Mouse (Mus musculus): Measurements from ENCODE around the gene Galnt16.

Gene Galnt16

GRCm38 (mm10) chr12:80517977-80518376 lies at the start of gene Galnt16:
TSS of gene Galnt16 (plus strand) at chr12:80518277.
- DNase-seq (ENCODE audit: low spot score in 2 of 2) = no peak

GRCm38 (mm10) chr12:80470206-80470605 lies 47.9 kb upstream of the Galnt16 start:
- DNase-seq (ENCODE audit: low spot score in 2 of 2) = peak in 1 of 2 experiments; percentile 9

DNA sequence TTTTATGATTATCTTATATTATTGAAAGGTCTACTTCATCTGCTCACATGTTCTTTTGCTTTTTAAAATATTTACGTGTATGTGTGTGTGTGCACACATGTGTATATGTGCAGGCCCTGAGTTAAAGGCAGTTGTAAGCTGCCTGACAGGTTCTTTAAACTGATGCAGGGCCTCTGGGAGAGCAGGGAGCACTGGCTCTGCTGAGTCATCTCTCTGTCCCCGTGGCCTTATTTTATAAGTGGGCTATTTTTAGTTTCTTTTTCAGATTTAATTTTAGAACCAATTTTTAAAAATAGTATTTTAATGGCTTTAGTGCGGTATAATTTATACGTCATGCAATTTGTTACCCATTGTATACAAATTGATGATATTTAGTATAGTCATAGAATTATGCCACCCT lies 46.2 kb upstream of the Galnt16 start:
- peak in 1 of 2 experiments; percentile 40 for DNase-seq (ENCODE audit: low spot score in 2 of 2)

DNA sequence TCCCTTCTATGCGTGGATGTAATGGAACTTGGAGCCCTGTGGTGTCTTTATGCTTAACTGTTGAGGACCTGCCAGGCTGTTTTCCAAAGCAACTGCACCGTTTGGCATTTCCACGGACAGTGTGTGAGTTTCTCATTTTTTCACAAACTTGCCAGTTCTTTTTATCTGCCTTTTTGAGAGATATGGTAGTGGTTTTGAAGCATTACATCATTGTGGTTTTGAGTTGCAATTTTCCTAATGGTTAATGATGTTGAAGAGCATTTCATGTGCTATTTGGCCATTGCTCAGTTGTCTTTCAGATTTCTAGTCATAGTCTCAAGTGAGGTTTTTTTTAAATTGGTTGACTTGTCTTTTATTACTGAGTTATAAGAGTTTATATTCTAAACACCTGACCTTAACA lies 44.3 kb upstream of the Galnt16 start:
- no peak for DNase-seq (ENCODE audit: low spot score in 2 of 2)

GRCm38 (mm10) chr12:80479986-80480385 lies 38.1 kb upstream of the Galnt16 start:
- no peak for DNase-seq (ENCODE audit: low spot score in 2 of 2)

GRCm38 (mm10) chr12:80483397-80483796 lies 34.7 kb upstream of the Galnt16 start:
- DNase-seq (ENCODE audit: low spot score in 2 of 2) = no peak

GRCm38 (mm10) chr12:80493311-80493710 lies 24.8 kb upstream of the Galnt16 start:
- DNase-seq (ENCODE audit: low spot score in 2 of 2) = no peak

DNA sequence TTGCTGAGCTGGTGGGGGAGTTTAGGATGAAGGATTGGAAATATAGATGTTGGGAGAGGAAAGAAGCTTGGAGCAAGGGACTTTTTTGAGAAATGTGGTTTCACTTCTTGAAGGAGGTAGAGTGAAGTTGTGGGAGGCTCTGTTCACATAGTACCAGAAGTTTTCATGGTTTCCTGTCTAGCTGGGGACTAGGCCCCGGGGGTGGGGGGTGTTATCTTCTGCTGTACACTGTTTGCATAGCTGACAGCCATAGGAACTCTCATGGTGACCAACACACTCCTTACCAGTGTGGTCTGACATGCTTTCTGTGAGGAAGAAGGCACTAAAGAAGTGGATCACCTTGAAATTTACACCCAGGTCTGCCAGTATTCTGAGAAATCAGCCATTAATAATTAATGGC lies 22.4 kb upstream of the Galnt16 start:
- DNase-seq (ENCODE audit: low spot score in 2 of 2) = no peak

GRCm38 (mm10) chr12:80498356-80498755 lies 19.7 kb upstream of the Galnt16 start:
- no peak for DNase-seq (ENCODE audit: low spot score in 2 of 2)

GRCm38 (mm10) chr12:80500506-80500905 lies 17.6 kb upstream of the Galnt16 start:
- no peak for DNase-seq (ENCODE audit: low spot score in 2 of 2)

DNA sequence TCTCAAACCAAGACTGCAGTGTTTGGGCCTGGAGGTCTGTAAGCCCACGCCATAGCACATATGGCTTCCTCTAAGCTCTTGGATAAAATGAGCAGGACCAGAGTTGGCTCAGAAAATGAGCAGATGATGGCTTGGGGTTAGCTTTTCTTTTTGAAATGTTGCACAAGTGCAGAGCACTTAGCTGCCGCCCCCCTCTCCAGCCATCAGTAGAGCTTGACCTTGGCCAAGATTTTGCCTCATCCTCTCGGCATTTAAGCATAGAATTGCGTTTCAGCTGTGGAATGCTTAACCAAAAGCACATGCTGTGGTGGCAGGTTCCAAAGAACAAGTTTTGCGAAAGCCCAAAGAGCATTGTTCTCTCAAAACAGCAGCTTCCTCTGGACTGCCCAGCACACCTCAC lies 13.4 kb upstream of the Galnt16 start:
- peak; percentile 49 to 62 for DNase-seq (ENCODE audit: low spot score in 2 of 2)

DNA sequence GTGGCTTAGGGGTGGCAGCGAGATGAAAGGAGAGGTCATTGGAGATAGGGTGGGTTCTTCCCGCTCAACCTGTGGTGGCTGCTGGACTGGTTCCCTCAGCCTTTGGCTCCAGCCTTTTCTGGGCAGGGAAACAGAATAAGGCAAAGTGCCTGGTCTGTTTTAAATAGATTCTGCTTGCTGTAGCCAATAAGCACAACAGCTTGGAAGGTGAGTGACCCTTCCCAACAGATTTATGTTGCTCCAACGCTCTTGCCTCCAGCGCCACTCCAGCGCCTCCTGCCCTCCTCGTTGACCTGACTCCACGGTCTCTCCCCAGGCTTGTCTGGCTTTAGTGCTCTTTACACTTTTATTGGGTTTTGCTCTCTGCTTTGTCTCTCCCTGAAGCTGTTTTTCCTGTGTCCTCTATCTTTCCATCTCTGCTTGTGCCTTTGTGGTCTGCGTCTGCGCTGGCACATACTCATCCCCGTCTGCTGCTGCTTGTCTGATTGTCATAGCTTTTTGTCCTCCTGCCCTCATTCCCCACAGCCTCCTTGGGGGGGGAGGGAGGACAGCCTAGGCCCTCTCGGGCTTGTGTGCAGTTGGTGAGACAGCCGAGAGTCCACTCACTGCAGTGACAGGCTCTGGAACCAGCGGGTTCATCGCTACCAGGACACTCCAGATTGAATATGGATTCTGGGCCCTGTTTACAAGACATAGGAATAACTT lies 10.9 kb upstream of the Galnt16 start:
- DNase-seq (ENCODE audit: low spot score in 2 of 2) = peak; percentile 42 to 43

- no peak for DNase-seq (ENCODE audit: low spot score in 2 of 2)
Measured at GRCm38 (mm10) chr12:80518393-80518756, 298 bp downstream of the Galnt16 start.

- no peak for DNase-seq (ENCODE audit: low spot score in 2 of 2)
Measured at GRCm38 (mm10) chr12:80518757-80519620, 912 bp downstream of the Galnt16 start.

DNA sequence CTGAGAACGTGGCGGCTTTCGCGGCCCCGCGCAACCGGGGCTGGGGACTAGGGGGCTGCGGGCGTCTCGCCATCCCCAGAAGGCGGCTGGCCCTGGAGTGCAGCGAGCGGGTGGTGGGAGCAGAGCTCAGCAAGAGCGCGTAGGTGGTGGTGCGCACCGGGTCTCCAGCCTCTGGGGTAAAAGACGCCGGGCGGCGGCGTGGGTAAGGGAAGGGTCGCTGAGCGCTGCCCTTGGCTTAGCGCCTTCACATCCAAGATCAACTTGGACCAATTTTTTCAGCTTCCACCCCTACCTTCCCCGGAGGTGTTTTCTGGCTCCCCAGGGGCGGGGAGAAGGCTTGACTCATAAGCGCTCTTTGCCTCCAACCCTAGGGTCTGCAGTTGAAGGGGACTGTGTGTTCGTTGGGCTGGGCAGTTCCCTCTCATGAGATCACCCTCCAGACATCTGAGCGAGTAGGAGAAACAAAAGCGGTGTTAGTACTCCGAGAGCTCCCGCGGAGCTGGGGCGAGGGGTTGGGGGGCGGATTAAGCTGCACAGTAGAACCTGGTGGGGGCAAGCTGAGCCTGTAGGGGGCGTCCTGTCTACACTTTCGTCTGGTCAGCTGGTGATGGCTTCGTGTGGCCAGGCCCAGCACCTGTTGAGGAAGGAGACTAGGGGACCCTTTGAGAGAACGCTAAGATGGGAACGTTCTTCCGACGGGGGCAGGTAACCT lies 1.7 kb downstream of the Galnt16 start:
- DNase-seq (ENCODE audit: low spot score in 2 of 2) = no peak

DNA sequence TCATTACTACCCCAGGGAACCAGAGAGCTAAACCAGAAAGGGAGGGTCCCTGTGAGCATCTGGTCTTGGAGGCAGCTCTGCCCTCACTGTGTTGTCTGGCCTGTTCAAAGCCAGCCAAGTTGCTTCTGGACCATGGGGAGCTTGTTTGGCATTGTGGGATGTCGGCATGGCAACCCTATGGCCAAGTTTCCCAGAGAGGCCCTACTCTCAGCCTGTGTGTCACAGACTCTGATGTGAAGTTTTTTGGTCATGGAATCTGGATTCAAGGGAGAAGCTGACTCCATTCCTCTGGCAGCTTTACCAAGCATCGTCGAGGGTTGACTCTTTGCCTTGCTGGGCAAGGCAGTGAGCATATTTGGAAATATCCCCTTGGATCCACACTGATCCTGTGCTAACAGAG lies 3.9 kb downstream of the Galnt16 start:
- DNase-seq (ENCODE audit: low spot score in 2 of 2) = peak; percentile 55 to 57

GRCm38 (mm10) chr12:80524276-80524921 lies 6.3 kb downstream of the Galnt16 start:
- no peak for DNase-seq (ENCODE audit: low spot score in 2 of 2)

GRCm38 (mm10) chr12:80525513-80525912 lies 7.4 kb downstream of the Galnt16 start:
- DNase-seq (ENCODE audit: low spot score in 2 of 2) = no peak

- DNase-seq (ENCODE audit: low spot score in 2 of 2) = no peak
Measured at GRCm38 (mm10) chr12:80526511-80526910, 8.4 kb downstream of the Galnt16 start.

DNA sequence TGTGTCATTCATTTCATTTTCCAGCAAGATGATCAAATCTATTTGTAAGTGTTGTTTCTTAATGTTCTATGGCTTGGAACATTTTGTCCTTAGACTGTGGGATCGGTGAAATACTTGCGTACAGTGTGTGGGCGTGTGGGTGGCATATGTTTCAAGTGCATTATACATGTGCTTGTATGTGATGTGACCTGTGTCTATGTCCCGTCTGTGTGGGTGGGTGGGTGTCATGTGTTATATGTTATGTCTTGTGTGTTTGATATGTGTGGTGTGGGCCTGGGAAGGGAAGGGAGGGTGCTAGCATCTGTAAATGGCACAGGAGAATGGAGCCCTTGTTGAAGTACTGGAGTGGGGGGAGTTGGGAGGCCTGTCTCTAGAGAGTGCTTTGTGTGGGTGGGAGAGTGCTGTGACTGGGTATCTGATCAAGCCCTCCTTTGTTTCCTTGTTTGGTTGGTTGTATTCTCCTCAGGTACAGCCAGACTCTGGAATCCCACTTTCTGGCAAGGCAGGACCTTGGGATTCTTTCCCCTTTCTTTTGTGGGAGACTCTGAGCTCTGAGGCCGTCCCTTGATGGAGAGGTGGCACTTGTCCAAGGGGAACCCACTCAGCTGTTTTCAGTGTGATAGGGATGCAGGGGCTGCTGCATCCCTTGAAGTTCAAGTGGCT lies 9.8 kb downstream of the Galnt16 start:
- DNase-seq (ENCODE audit: low spot score in 2 of 2) = no peak

- peak in 1 of 2 experiments; percentile 44 for DNase-seq (ENCODE audit: low spot score in 2 of 2)
Measured at GRCm38 (mm10) chr12:80530052-80530451, 12.0 kb downstream of the Galnt16 start.

Data from heart, adult 9 months (tissue).